Mouse (Mus musculus): ENCODE measurements around the gene Actr3b.
"Not testable (repeated sequence)": the region's sequence is repeated elsewhere in the genome, so short reads cannot be mapped to it uniquely, and the experiment has no call there.

Gene Actr3b

GRCm38 (mm10) chr5:25773921-25774790 is 14.4 kb downstream of the Actr3b start:
- DNase-seq (ENCODE audit: low read depth, low spot score): peak; percentile 97

- DNase-seq (ENCODE audit: low read depth, low spot score): peak; percentile 64
These were observed 31.8 kb downstream of the Actr3b start for GRCm38 (mm10) chr5:25791570-25791969.

GRCm38 (mm10) chr5:25797776-25798175 is 38.0 kb downstream of the Actr3b start:
- DNase-seq (ENCODE audit: low read depth, low spot score): no peak

GRCm38 (mm10) chr5:25800929-25801328 is 41.1 kb downstream of the Actr3b start:
- DNase-seq (ENCODE audit: low read depth, low spot score): no peak

GRCm38 (mm10) chr5:25801744-25802143 is 41.9 kb downstream of the Actr3b start:
- DNase-seq (ENCODE audit: low read depth, low spot score): no peak

- DNase-seq (ENCODE audit: low read depth, low spot score): no peak
These were observed 44.8 kb downstream of the Actr3b start for GRCm38 (mm10) chr5:25804569-25804968.

- no peak for DNase-seq (ENCODE audit: low read depth, low spot score)
These were observed 53.1 kb downstream of the Actr3b start for GRCm38 (mm10) chr5:25812922-25813321.

- DNase-seq (ENCODE audit: low read depth, low spot score): peak; percentile 19
These were observed 69.7 kb downstream of the Actr3b start for GRCm38 (mm10) chr5:25829308-25830094.

GRCm38 (mm10) chr5:25830802-25831201 is 71.0 kb downstream of the Actr3b start:
- no peak for DNase-seq (ENCODE audit: low read depth, low spot score)

GRCm38 (mm10) chr5:25831624-25832023 is 71.8 kb downstream of the Actr3b start:
- peak; percentile 47 for DNase-seq (ENCODE audit: low read depth, low spot score)

- DNase-seq (ENCODE audit: low read depth, low spot score): peak; percentile 21
These were observed 79.6 kb downstream of the Actr3b start for GRCm38 (mm10) chr5:25839400-25839799.

GRCm38 (mm10) chr5:25846558-25846957 is 86.8 kb downstream of the Actr3b start:
- no peak for DNase-seq (ENCODE audit: low read depth, low spot score)

GRCm38 (mm10) chr5:25847154-25847553 is 87.4 kb downstream of the Actr3b start:
- no peak for DNase-seq (ENCODE audit: low read depth, low spot score)

GRCm38 (mm10) chr5:25848058-25848457 is 88.3 kb downstream of the Actr3b start:
- DNase-seq (ENCODE audit: low read depth, low spot score): peak; percentile 18

- DNase-seq (ENCODE audit: low read depth, low spot score): no peak
These were observed 106.4 kb downstream of the Actr3b start for GRCm38 (mm10) chr5:25866201-25866600.

- DNase-seq (ENCODE audit: low read depth, low spot score): no peak
These were observed 110.1 kb downstream of the Actr3b start for GRCm38 (mm10) chr5:25869880-25870279.

- DNase-seq (ENCODE audit: low read depth, low spot score): no peak
These were observed 110.8 kb downstream of the Actr3b start for GRCm38 (mm10) chr5:25870632-25871031.

- DNase-seq (ENCODE audit: low read depth, low spot score): no peak
These were observed 111.7 kb downstream of the Actr3b start for GRCm38 (mm10) chr5:25871342-25872023.

- no peak for DNase-seq (ENCODE audit: low read depth, low spot score)
These were observed 113.2 kb downstream of the Actr3b start for GRCm38 (mm10) chr5:25873046-25873445.

- not testable (repeated sequence) for DNase-seq (ENCODE audit: low read depth, low spot score)
These were observed 116.1 kb downstream of the Actr3b start for GRCm38 (mm10) chr5:25875927-25876326.

- DNase-seq (ENCODE audit: low read depth, low spot score): no peak
These were observed 117.5 kb downstream of the Actr3b start for GRCm38 (mm10) chr5:25877281-25877680.

GRCm38 (mm10) chr5:25877996-25878395 is 118.2 kb downstream of the Actr3b start:
- DNase-seq (ENCODE audit: low read depth, low spot score): no peak
